Mouse (Mus musculus) forebrain, embryonic 10.5 days (tissue): Measurements from ENCODE around the gene Ccdc87. TPM values are rescaled to one million over a fixed set of nuclear protein-coding genes. Genes with fewer than 3 reads are reported as not detected.

Experiments
- DNase-seq: peaks from one replicate; pipeline ENCODE4 v3.0.0-alpha.2; 2017; ENCODE audit warnings: low spot score; ENCODE audit errors: extremely low spot score
- H3K27ac ChIP-seq: fragments of 300-500 bp; sonication (generic); 2 replicates; pipeline ENCODE4 v1.5.1; 2016; ENCODE audit warnings: mild to moderate bottlenecking
- H3K27me3 ChIP-seq: fragments of 300-500 bp; sonication (generic); 2 replicates; pipeline ENCODE4 v1.6.1; 2016; ENCODE audit warnings: mild to moderate bottlenecking; ENCODE audit not compliant: poor library complexity, severe bottlenecking
- H3K36me3 ChIP-seq: fragments of 300-500 bp; sonication (generic); replicated peaks from 2 replicates; pipeline ENCODE4 v1.6.1; 2016; ENCODE audit warnings: mild to moderate bottlenecking, moderate library complexity
- H3K4me1 ChIP-seq: fragments of 300-500 bp; sonication (generic); 2 replicates; pipeline ENCODE4 v1.6.1; 2016
- H3K4me3 ChIP-seq: fragments of 300-500 bp; sonication (generic); 2 replicates; pipeline ENCODE4 v1.5.1; 2016; ENCODE audit warnings: mild to moderate bottlenecking, moderate library complexity
- H3K9me3 ChIP-seq: fragments of 300-500 bp; sonication (generic); 2 replicates; pipeline ENCODE4 v1.6.1; 2016; ENCODE audit warnings: mild to moderate bottlenecking, moderate library complexity
- WGBS: fragments of 180-500 bp; shearing (Covaris S2); methylation state at CpG from one replicate; pipeline ENCODE4 v1.1.7; 2016; 5-methylcytosine and 5-hydroxymethylcytosine counted together
- polyA plus RNA-seq: library from polyadenylated mRNA; unstranded; fragments of >200 nt; fragmentation: Nextera tagmentation; extraction: Ambion mirVana; gene quantifications from 2 replicates; pipeline ENCODE4 v1.2.1, GENCODE M21; 2016

Gene Ccdc87
- polyA plus RNA-seq, 1 experiment from 2014 or later: not detected

GRCm38 (mm10) chr19:4877785-4878184 lies 38.6 kb downstream of the Ccdc87 start, which contains the start of gene Actn3:
TSS of gene Actn3 (minus strand) at chr19:4877909.
- H3K36me3 ChIP-seq: no peaks in the 10 kb centered on the region
- H3K27ac ChIP-seq: peak within 1 kb of the TSS; percentile 85
- no peaks in the 10 kb centered on the region for H3K9me3 ChIP-seq
- peaks cover 39% of the 10 kb centered on the region for H3K4me1 ChIP-seq
- H3K27me3 ChIP-seq: peaks cover 14% of the 10 kb centered on the region
- H3K4me3 ChIP-seq: peak within 1 kb of the TSS; percentile 80
- WGBS: 3% methylated on average over 17 of the region's 17 CpGs
- peak; percentile 35 for DNase-seq

- Histone ChIP-seq H3K27ac (peak within 1 kb of the TSS; percentile 85), H3K4me1 (peaks cover 39% of the 10 kb centered on the region), H3K4me3 (peak within 1 kb of the TSS; percentile 80), H3K9me3 (no peaks in the 10 kb centered on the region), H3K27me3 (peaks cover 14% of the 10 kb centered on the region), H3K36me3 (0 out of 2 replicates have a peak, but pooled peaks cover 3% of the 10 kb centered on the region)
- DNase-seq: peak; percentile 95
- 2% methylated on average over 52 of the region's 52 CpGs for WGBS
These were observed 39.5 kb downstream of the Ccdc87 start, which contains the start of gene Zdhhc24 for GRCm38 (mm10) chr19:4878405-4879323. TSS of gene Zdhhc24 (plus strand) at chr19:4878668.

GRCm38 (mm10) chr19:4879324-4879703 lies 40.1 kb downstream of the Ccdc87 start:
- WGBS: 70% methylated on average over 10 of the region's 10 CpGs
- Histone ChIP-seq H3K4me3 (peak overlapping the region; percentile 80), H3K4me1 (peaks cover 39% of the 10 kb centered on the region), H3K36me3 (0 out of 2 replicates have a peak, but pooled peaks cover 3% of the 10 kb centered on the region), H3K27ac (no peak overlapping the region), H3K27me3 (peaks cover 14% of the 10 kb centered on the region), H3K9me3 (no peaks in the 10 kb centered on the region)
- no peak for DNase-seq

GRCm38 (mm10) chr19:4883961-4884360 lies 44.8 kb downstream of the Ccdc87 start:
- H3K4me1 ChIP-seq: peaks cover 14% of the 10 kb centered on the region
- no peak for DNase-seq
- peaks cover 5% of the 10 kb centered on the region; the same call in 1 of the 2 replicates for H3K36me3 ChIP-seq
- H3K27me3 ChIP-seq: no peaks in the 10 kb centered on the region
- WGBS: 88% methylated on average over 4 of the region's 4 CpGs
- no peak overlapping the region for H3K4me3 ChIP-seq
- H3K9me3 ChIP-seq: no peaks in the 10 kb centered on the region
- no peak overlapping the region for H3K27ac ChIP-seq

GRCm38 (mm10) chr19:4889791-4890190 lies 50.6 kb downstream of the Ccdc87 start:
- Histone ChIP-seq H3K4me1 (no peaks in the 10 kb centered on the region), H3K27ac (no peak overlapping the region), H3K4me3 (no peak overlapping the region), H3K36me3 (peaks cover 39% of the 10 kb centered on the region), H3K27me3 (no peaks in the 10 kb centered on the region), H3K9me3 (no peaks in the 10 kb centered on the region)
- 90% methylated on average over 10 of the region's 10 CpGs for WGBS
- no peak for DNase-seq

- no peaks in the 10 kb centered on the region for H3K27me3 ChIP-seq
- no peak overlapping the region for H3K27ac ChIP-seq
- H3K4me1 ChIP-seq: no peaks in the 10 kb centered on the region
- DNase-seq: no peak
- whole genome bisulfite sequencing: 77% methylated on average over 3 of the region's 3 CpGs
- H3K4me3 ChIP-seq: no peak overlapping the region
- H3K36me3 ChIP-seq: peaks cover 44% of the 10 kb centered on the region
- no peaks in the 10 kb centered on the region for H3K9me3 ChIP-seq
These were observed 52.6 kb downstream of the Ccdc87 start for GRCm38 (mm10) chr19:4891798-4892197.

Other genes starting within 250 kb of the Ccdc87 start
- 5.0 and 5.7 TPM in 2 replicates for gene Lrfn4, start 223.7 kb upstream of the Ccdc87 start, polyA plus RNA-seq
- 84.3 and 84.9 TPM in 2 replicates for gene Rce1, start 213.7 kb upstream of the Ccdc87 start, polyA plus RNA-seq
- 2.2 and 3.0 TPM in 2 replicates for gene Gm960, start 140.7 kb upstream of the Ccdc87 start, polyA plus RNA-seq
- gene Sptbn2, start 128.2 kb upstream of the Ccdc87 start, polyA plus RNA-seq: 6.6 and 8.3 TPM in 2 replicates
- 104 and 106 TPM in 2 replicates for gene Rbm4b, start 82.9 kb upstream of the Ccdc87 start, polyA plus RNA-seq
- gene Rbm4, start 45.5 kb upstream of the Ccdc87 start, polyA plus RNA-seq: 94.2 and 96.7 TPM in 2 replicates
- gene Gm21992, start 27.8 kb upstream of the Ccdc87 start, polyA plus RNA-seq: 34.4 and 35.7 TPM in 2 replicates
- 137 and 140 TPM in 2 replicates for gene Rbm14, start 27.7 kb upstream of the Ccdc87 start, polyA plus RNA-seq
- gene Ccs, start within 50 bp of the Ccdc87 start, polyA plus RNA-seq: 40.5 and 47.2 TPM in 2 replicates
- 21.4 and 25.5 TPM in 2 replicates for gene Ctsf, start 15.8 kb downstream of the Ccdc87 start, polyA plus RNA-seq
- 2.0 and 2.2 TPM in 2 replicates for gene Actn3, start 38.5 kb downstream of the Ccdc87 start, polyA plus RNA-seq
- 11.5 and 13.2 TPM in 2 replicates for gene Zdhhc24, start 39.3 kb downstream of the Ccdc87 start, polyA plus RNA-seq
- 8.7 and 9.8 TPM in 2 replicates for gene Bbs1, start 67.3 kb downstream of the Ccdc87 start, polyA plus RNA-seq
- gene Dpp3, start 88.9 kb downstream of the Ccdc87 start, polyA plus RNA-seq: 193 and 199 TPM in 2 replicates
- gene Peli3, start 103.8 kb downstream of the Ccdc87 start, polyA plus RNA-seq: 1.4 and 1.7 TPM in 2 replicates
- 153 and 161 TPM in 2 replicates for gene Mrpl11, start 122.8 kb downstream of the Ccdc87 start, polyA plus RNA-seq
- not detected in 2 replicates for gene Npas4, start 150.9 kb downstream of the Ccdc87 start, polyA plus RNA-seq
- gene Slc29a2, start 184.5 kb downstream of the Ccdc87 start, polyA plus RNA-seq: 9.3 and 10.1 TPM in 2 replicates
- gene B4gat1, start 199.5 kb downstream of the Ccdc87 start, polyA plus RNA-seq: 36.2 and 38.4 TPM in 2 replicates
- gene AC124502.3, start 199.5 kb downstream of the Ccdc87 start, polyA plus RNA-seq: 2.8 and 3.6 TPM in 2 replicates
- 83.0 and 84.2 TPM in 2 replicates for gene Brms1, start 202.0 kb downstream of the Ccdc87 start, polyA plus RNA-seq
- 2.7 and 3.7 TPM in 2 replicates for gene Rin1, start 211.1 kb downstream of the Ccdc87 start, polyA plus RNA-seq
- 15.9 and 17.6 TPM in 2 replicates for gene Cd248, start 228.7 kb downstream of the Ccdc87 start, polyA plus RNA-seq
- gene Tmem151a, start 246.2 kb downstream of the Ccdc87 start, polyA plus RNA-seq: 0.47 and 1.7 TPM in 2 replicates
- 67.1 and 74.2 TPM in 2 replicates for gene Yif1a, start 249.2 kb downstream of the Ccdc87 start, polyA plus RNA-seq